ENCODE assay signal across 16 mouse cellular contexts in the genomic region with DNA sequence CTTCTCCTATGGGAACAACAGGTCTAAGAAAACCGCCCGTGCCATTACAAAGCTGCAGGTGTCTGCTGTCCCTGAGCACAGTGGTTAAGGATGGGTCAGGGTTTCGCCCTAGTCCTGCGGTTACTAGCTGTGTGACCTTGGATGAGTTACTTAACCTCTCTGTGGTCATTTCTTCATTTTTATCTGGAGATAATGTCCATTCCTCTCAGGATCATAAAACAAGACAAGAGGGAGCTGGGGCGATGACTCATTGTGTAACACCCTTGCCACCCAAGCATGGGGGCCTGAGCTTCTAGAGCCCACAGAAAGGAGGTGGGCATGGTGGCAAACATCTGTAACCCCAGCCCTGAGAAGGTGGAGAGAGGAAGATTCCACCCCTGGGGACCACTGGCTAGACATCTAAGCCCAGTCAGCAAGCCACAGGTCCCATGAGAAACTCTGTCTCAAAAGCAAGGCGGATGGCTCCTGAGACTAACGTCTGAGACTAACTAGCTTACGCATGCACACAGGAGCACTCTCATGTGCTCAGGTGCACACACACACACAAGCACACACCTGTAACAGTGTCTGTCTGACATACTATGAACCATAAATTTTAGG.
"Had no signal": no experiment of that assay in that cellular context is flagged by ENCODE, and none has a peak within 500 bp of the region (broad histone marks: within the 10 kb centered on the region; RNA-seq: fewer than 3 reads in every experiment).

No protein-coding gene starts in this region.

- DNase-seq: kidney, postnatal 10 days; kidney, postnatal 4 days; liver; lung, postnatal 14 days; right cerebral cortex, adult 18-20 months; right cerebral cortex, postnatal 25 days; thymus, postnatal 36 days had no signal

- H3K4me2 ChIP-seq: limb, embryonic 12.5 days; liver, embryonic 15.5 days; lung, embryonic 15.5 days; midbrain, embryonic 12.5 days; neural tube, embryonic 15.5 days had no signal

- H3K4me1 ChIP-seq: limb, embryonic 12.5 days; midbrain, embryonic 12.5 days had no signal

- H3K36me3 ChIP-seq: limb, embryonic 12.5 days; liver, embryonic 15.5 days; lung, embryonic 15.5 days; midbrain, embryonic 12.5 days; neural tube, embryonic 15.5 days had no signal

- H3K27ac ChIP-seq: layer of hippocampus, adult 2 months; limb, embryonic 12.5 days; lung, embryonic 15.5 days; macrophage; midbrain, embryonic 12.5 days; neural tube, embryonic 15.5 days; stomach, postnatal 0 days had no signal

- H3K9me3 ChIP-seq: limb, embryonic 12.5 days; liver, embryonic 15.5 days; lung, embryonic 15.5 days; megakaryocyte, embryonic 14.5 days; midbrain, embryonic 12.5 days; neural tube, embryonic 15.5 days had no signal

- H3K27me3 ChIP-seq: limb, embryonic 12.5 days; liver, embryonic 15.5 days; lung, embryonic 15.5 days; megakaryocyte, embryonic 14.5 days; midbrain, embryonic 12.5 days; neural tube, embryonic 15.5 days had no signal

- H3K4me3 ChIP-seq: layer of hippocampus, adult 2 months; limb, embryonic 12.5 days; liver, embryonic 15.5 days; lung, embryonic 15.5 days; megakaryocyte, embryonic 14.5 days; midbrain, embryonic 12.5 days; neural tube, embryonic 15.5 days had no signal

- H3K9ac ChIP-seq: limb, embryonic 12.5 days; liver, embryonic 15.5 days; lung, embryonic 15.5 days; midbrain, embryonic 12.5 days; neural tube, embryonic 15.5 days had no signal
